Mouse (Mus musculus) liver, embryonic 18 days (tissue): ENCODE data around the gene Pin4. TPM values are rescaled to one million over a fixed set of nuclear protein-coding genes. Genes with fewer than 3 reads are reported as not detected.

Experiments used
- polyA plus RNA-seq: library from polyadenylated mRNA; depleted of rRNA; stranded (reverse); fragments of >200 nt; gene quantifications from 2 replicates; pipeline ENCODE4 v1.2.3, GENCODE M21; 2012; rRNA removed

Pin4 gene
- polyA plus RNA-seq = 30.9 and 34.1 TPM in 2 replicates

GRCm38 (mm10) chrX:102119042-102119864, at the start of gene Pin4:
Gene Pin4, plus strand, starts transcription at chrX:102119447.

GRCm38 (mm10) chrX:102070591-102071471, 48.4 kb upstream of the Pin4 start, which contains the start of gene Rtl5:
Gene Rtl5, minus strand, starts transcription at chrX:102071304.

GRCm38 (mm10) chrX:102156618-102157422, 37.6 kb downstream of the Pin4 start, which contains the start of gene Ercc6l:
Gene Ercc6l, minus strand, starts transcription at chrX:102157091.

Other genes with a start within 250 kb of the Pin4 start
- gene Rtl5, start 48.1 kb upstream of the Pin4 start, polyA plus RNA-seq = 0.96 and 1.1 TPM in 2 replicates
- 1.7 and 2.2 TPM in 2 replicates for gene Ercc6l, start 37.6 kb downstream of the Pin4 start, polyA plus RNA-seq
- 878 and 931 TPM in 2 replicates for gene Rps4x, start 69.9 kb downstream of the Pin4 start, polyA plus RNA-seq
- gene Cited1, start 132.7 kb downstream of the Pin4 start, polyA plus RNA-seq = 2.1 and 2.2 TPM in 2 replicates